Mouse (Mus musculus): ENCODE measurements around the gene Cul3.
A peak's percentile ranks its signal among the peaks of the same experiment; 100 is the strongest.
"Not testable (repeated sequence)": the region's sequence is repeated elsewhere in the genome, so short reads cannot be mapped to it uniquely, and the experiment has no call there.

Gene Cul3

GRCm38 (mm10) chr1:80340436-80341376 is at the start of gene Cul3:
Cul3 (minus strand) TSS chr1:80340480.
- DNase-seq = peak; percentile 97

GRCm38 (mm10) chr1:80389518-80389917 is 49.2 kb upstream of the Cul3 start:
- no peak for DNase-seq

GRCm38 (mm10) chr1:80383613-80384589 is 43.6 kb upstream of the Cul3 start:
- no peak for DNase-seq

GRCm38 (mm10) chr1:80382928-80383327 is 42.6 kb upstream of the Cul3 start:
- no peak for DNase-seq

- DNase-seq = no peak
Measured at GRCm38 (mm10) chr1:80381302-80381701, 41.0 kb upstream of the Cul3 start.

GRCm38 (mm10) chr1:80372010-80372409 is 31.7 kb upstream of the Cul3 start:
- DNase-seq = no peak

- DNase-seq = no peak
Measured at GRCm38 (mm10) chr1:80371189-80371889, 31.1 kb upstream of the Cul3 start.

GRCm38 (mm10) chr1:80363486-80363885 is 23.2 kb upstream of the Cul3 start:
- DNase-seq = no peak

GRCm38 (mm10) chr1:80362946-80363345 is 22.7 kb upstream of the Cul3 start:
- no peak for DNase-seq

- no peak for DNase-seq
Measured at GRCm38 (mm10) chr1:80362400-80362799, 22.1 kb upstream of the Cul3 start.

GRCm38 (mm10) chr1:80361771-80362170 is 21.5 kb upstream of the Cul3 start:
- DNase-seq = not testable (repeated sequence)

- no peak for DNase-seq
Measured at GRCm38 (mm10) chr1:80360038-80360608, 19.8 kb upstream of the Cul3 start.

- peak; percentile 64 for DNase-seq
Measured at GRCm38 (mm10) chr1:80340061-80340435, 232 bp downstream of the Cul3 start.

- DNase-seq = peak; percentile 27
Measured at GRCm38 (mm10) chr1:80339425-80340021, 757 bp downstream of the Cul3 start.

GRCm38 (mm10) chr1:80338398-80338797 is 1.9 kb downstream of the Cul3 start:
- DNase-seq = no peak

- no peak for DNase-seq
Measured at GRCm38 (mm10) chr1:80335726-80336368, 4.4 kb downstream of the Cul3 start.

GRCm38 (mm10) chr1:80335118-80335517 is 5.2 kb downstream of the Cul3 start:
- DNase-seq = no peak

- DNase-seq = no peak
Measured at GRCm38 (mm10) chr1:80330970-80331369, 9.3 kb downstream of the Cul3 start.

GRCm38 (mm10) chr1:80325761-80326160 is 14.5 kb downstream of the Cul3 start:
- no peak for DNase-seq

- DNase-seq = no peak
Measured at GRCm38 (mm10) chr1:80324370-80324769, 15.9 kb downstream of the Cul3 start.

- DNase-seq = no peak
Measured at GRCm38 (mm10) chr1:80315533-80316045, 24.7 kb downstream of the Cul3 start.
